Mouse (Mus musculus): Measurements from ENCODE around the gene Casq2. TPM values are rescaled to one million over a fixed set of nuclear protein-coding genes. Genes with fewer than 3 reads are reported as not detected.

Casq2 gene
- polyA plus RNA-seq, 1 experiment from 2014 or later, result 2.0 TPM

- Histone ChIP-seq H3K27me3 (no peaks in the 10 kb centered on the region), H3K9ac (no peak overlapping the region), H3K36me3 (no peaks in the 10 kb centered on the region), H3K4me1 (replicated peaks) (peaks cover 22% of the 10 kb centered on the region), H3K4me2 (peak overlapping the region; percentile 15), H3K27ac (no peak overlapping the region), H3K9me3 (replicated peaks) (no peaks in the 10 kb centered on the region), H3K4me3 (replicated peaks) (no peak overlapping the region)
- DNase-seq (peak; percentile 57), ATAC-seq (ENCODE audit: low read depth) (peak; percentile 83)
- WGBS (ENCODE audit: insufficient replicate concordance), result 18% methylated on average over 14 of the region's 14 CpGs
These were observed 24.1 kb upstream of the Casq2 start for GRCm38 (mm10) chr3:102061923-102062670.

GRCm38 (mm10) chr3:102062671-102063010 is 23.6 kb upstream of the Casq2 start:
- peaks cover 22% of the 10 kb centered on the region for H3K4me1 ChIP-seq (replicated peaks)
- no peaks in the 10 kb centered on the region for H3K36me3 ChIP-seq
- H3K27ac ChIP-seq, result no peak overlapping the region
- H3K9me3 ChIP-seq (replicated peaks), result no peaks in the 10 kb centered on the region
- H3K27me3 ChIP-seq, result no peaks in the 10 kb centered on the region
- H3K4me3 ChIP-seq (replicated peaks), result no peak overlapping the region
- WGBS (ENCODE audit: insufficient replicate concordance), result 22% methylated on average over 8 of the region's 8 CpGs
- H3K4me2 ChIP-seq, result peak overlapping the region; percentile 15; the same call in 1 of the 2 replicates
- H3K9ac ChIP-seq, result no peak overlapping the region
- DNase-seq (no peak), ATAC-seq (ENCODE audit: low read depth) (no peak)

DNA sequence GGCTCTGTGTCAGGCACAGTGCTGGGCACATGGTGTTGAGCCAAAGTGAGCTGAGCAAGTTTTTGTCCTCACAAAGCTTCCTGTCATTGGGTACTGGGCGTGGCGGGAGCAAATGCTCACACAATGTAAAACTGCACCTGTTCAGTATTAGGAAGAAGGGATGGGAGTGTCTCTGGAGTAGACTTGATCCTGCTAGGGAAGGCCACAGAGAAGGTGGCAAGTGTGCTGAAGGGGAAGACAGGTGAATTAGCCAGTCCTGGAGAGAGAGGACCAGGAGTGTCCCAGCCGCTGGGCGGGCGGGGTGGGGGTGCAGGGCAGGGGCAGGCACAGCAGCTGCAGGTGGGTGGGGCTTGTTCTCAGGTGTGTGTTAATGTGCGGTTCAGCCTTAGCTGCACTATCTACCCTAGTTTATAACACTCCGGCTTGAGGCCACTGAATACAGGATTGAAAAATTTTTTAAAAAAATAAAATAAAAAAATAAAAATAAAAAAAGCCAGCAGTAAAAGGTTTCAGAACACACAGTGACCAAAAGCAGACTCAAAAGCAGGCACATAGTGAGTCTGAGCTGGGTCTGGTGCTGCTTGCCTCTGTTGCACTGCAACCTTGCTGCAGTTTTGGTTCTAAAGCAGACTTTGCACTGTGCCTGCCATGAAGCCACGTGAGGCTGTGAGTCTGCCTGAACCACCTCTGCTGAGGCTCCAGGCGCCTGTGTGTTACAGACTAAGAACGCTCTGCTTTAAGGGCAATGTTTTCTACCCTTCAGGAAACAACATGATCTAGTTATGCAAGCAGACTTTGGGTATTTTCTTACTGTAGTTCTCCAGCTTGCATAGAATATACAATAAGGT is 22.7 kb upstream of the Casq2 start:
- Histone ChIP-seq H3K4me1 (replicated peaks) (peaks cover 22% of the 10 kb centered on the region), H3K27ac (no peak overlapping the region), H3K9me3 (replicated peaks) (no peaks in the 10 kb centered on the region), H3K9ac (no peak overlapping the region), H3K4me2 (no peak overlapping the region), H3K4me3 (replicated peaks) (no peak overlapping the region), H3K36me3 (no peaks in the 10 kb centered on the region), H3K27me3 (no peaks in the 10 kb centered on the region)
- WGBS (ENCODE audit: insufficient replicate concordance), result 67% methylated on average over 10 of the region's 10 CpGs
- no peak; the same call in 1 of the 2 replicates for ATAC-seq (ENCODE audit: low read depth)
- no peak for DNase-seq

DNA sequence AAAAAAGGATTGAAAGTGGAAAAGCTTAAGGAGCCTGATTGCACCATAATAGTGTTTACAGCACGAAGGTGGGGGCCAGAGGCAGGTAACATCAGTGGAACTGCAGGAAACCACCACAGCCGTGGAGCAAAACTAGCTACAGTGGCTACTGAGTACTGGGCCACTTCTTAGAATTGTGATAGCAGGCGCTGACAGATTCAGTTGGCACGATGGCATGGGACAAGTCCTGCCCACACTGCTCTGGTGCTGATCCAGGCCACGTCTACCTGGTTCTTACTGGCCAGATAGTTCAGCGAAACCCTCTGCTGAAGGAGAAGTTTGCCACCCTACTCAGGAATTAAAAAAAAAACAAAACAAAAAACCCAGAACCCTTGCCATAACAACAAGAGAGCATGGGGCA is 21.6 kb upstream of the Casq2 start:
- Histone ChIP-seq H3K4me3 (replicated peaks) (no peak overlapping the region), H3K4me1 (replicated peaks) (peaks cover 22% of the 10 kb centered on the region), H3K9ac (no peak overlapping the region), H3K27me3 (no peaks in the 10 kb centered on the region), H3K27ac (no peak overlapping the region), H3K9me3 (replicated peaks) (no peaks in the 10 kb centered on the region), H3K36me3 (no peaks in the 10 kb centered on the region), H3K4me2 (no peak overlapping the region)
- no peak for ATAC-seq (ENCODE audit: low read depth)
- DNase-seq, result no peak
- 62% methylated on average over 6 of the region's 6 CpGs for WGBS (ENCODE audit: insufficient replicate concordance)

GRCm38 (mm10) chr3:102067306-102067705 is 18.9 kb upstream of the Casq2 start:
- WGBS (ENCODE audit: insufficient replicate concordance), result 55% methylated on average over 1 of the region's 1 CpGs

GRCm38 (mm10) chr3:102067861-102068260 is 18.4 kb upstream of the Casq2 start:
- DNase-seq, result no peak
- H3K27me3 ChIP-seq, result no peaks in the 10 kb centered on the region
- no peak overlapping the region for H3K4me3 ChIP-seq (replicated peaks)

More at GRCm38 (mm10) chr3:102067306-102067705, 18.9 kb upstream of the Casq2 start:
- no peak for ATAC-seq (ENCODE audit: low read depth)
- H3K27me3 ChIP-seq, result no peaks in the 10 kb centered on the region
- H3K36me3 ChIP-seq, result no peaks in the 10 kb centered on the region
- no peak overlapping the region for H3K4me3 ChIP-seq (replicated peaks)
- no peaks in the 10 kb centered on the region for H3K9me3 ChIP-seq (replicated peaks)
- no peak overlapping the region for H3K27ac ChIP-seq
- DNase-seq, result no peak
- H3K4me2 ChIP-seq, result no peak overlapping the region
- H3K9ac ChIP-seq, result no peak overlapping the region
- H3K4me1 ChIP-seq (replicated peaks), result peaks cover 15% of the 10 kb centered on the region

DNA sequence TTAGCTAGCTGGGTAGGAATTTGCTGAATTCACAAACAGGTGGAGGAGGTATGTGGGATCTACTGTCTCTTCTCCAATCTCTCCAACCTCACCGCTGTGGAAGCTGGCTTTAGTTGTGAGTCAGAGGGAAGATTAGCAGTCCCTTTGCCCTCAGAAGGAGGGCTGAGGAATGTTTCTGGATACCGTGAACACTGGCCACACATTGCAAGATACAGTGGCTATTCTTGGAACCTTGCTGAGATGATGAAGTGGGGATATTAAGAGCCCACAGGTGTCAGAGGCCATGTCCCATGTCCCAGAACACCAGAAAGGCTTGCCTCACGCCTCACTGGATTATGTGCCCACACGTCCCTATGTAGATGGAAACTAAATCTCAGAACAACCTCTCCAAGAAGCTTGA is 17.0 kb upstream of the Casq2 start:
- Histone ChIP-seq H3K4me2 (no peak overlapping the region), H3K27ac (no peak overlapping the region), H3K36me3 (no peaks in the 10 kb centered on the region), H3K4me3 (replicated peaks) (no peak overlapping the region), H3K9ac (no peak overlapping the region), H3K9me3 (replicated peaks) (no peaks in the 10 kb centered on the region), H3K4me1 (replicated peaks) (no peaks in the 10 kb centered on the region), H3K27me3 (no peaks in the 10 kb centered on the region)
- 63% methylated on average over 4 of the region's 4 CpGs for WGBS (ENCODE audit: insufficient replicate concordance)
- ATAC-seq (ENCODE audit: low read depth) (no peak), DNase-seq (no peak)

More at GRCm38 (mm10) chr3:102067861-102068260, 18.4 kb upstream of the Casq2 start:
- no peak overlapping the region for H3K27ac ChIP-seq
- H3K9ac ChIP-seq, result no peak overlapping the region
- no peaks in the 10 kb centered on the region for H3K9me3 ChIP-seq (replicated peaks)
- ATAC-seq (ENCODE audit: low read depth), result no peak
- no peaks in the 10 kb centered on the region for H3K36me3 ChIP-seq
- no peak overlapping the region for H3K4me2 ChIP-seq
- 76% methylated on average over 2 of the region's 2 CpGs for WGBS (ENCODE audit: insufficient replicate concordance)
- peaks cover 9% of the 10 kb centered on the region for H3K4me1 ChIP-seq (replicated peaks)

DNA sequence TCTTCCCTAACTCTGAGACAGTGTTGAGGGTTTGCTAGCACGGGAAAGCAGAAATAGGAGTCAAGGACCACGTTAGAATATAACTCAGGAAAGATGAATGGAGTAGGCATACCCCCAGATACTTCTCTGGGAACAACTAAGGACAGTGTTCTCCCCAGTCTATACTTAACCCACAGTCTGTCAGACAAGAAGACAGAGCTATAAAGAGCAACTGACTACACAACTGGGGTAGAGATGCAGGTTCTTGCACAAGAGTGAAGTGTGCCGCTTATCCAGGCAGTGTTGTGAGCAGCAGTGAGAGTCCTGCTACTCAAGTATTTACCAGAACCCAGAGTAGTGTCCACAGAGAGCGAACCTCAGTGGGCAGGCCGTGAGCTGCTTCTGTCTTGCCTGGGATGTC is 16.5 kb upstream of the Casq2 start:
- DNase-seq (no peak), ATAC-seq (ENCODE audit: low read depth) (no peak)
- H3K9ac ChIP-seq, result no peak overlapping the region
- H3K36me3 ChIP-seq, result no peaks in the 10 kb centered on the region
- no peaks in the 10 kb centered on the region for H3K4me1 ChIP-seq (replicated peaks)
- no peak overlapping the region for H3K4me3 ChIP-seq (replicated peaks)
- no peaks in the 10 kb centered on the region for H3K9me3 ChIP-seq (replicated peaks)
- no peaks in the 10 kb centered on the region for H3K27me3 ChIP-seq
- no peak overlapping the region for H3K27ac ChIP-seq
- 63% methylated on average over 5 of the region's 5 CpGs for WGBS (ENCODE audit: insufficient replicate concordance)
- no peak overlapping the region for H3K4me2 ChIP-seq

DNA sequence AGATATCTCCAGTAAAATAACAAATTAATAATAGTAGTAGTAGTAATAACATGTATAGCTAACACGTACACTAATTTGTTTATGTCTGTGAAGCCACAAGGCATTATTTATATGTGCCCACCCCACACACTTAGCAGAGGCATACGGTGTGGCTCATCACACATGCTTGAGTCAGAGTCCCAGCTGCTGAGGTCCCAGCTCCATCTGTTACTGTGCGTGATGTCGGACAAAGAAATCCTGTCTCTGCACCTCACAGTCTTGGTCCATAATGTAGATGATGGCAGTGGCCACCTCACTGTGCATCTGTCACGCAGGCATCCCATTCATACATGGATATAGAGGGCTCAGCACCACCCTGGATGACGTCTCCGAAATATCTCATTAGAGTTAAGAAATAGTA is 15.9 kb upstream of the Casq2 start:
- ATAC-seq (ENCODE audit: low read depth), result no peak
- Histone ChIP-seq H3K9ac (no peak overlapping the region), H3K4me2 (no peak overlapping the region), H3K27me3 (no peaks in the 10 kb centered on the region), H3K27ac (no peak overlapping the region), H3K9me3 (replicated peaks) (no peaks in the 10 kb centered on the region), H3K36me3 (no peaks in the 10 kb centered on the region), H3K4me1 (replicated peaks) (no peaks in the 10 kb centered on the region), H3K4me3 (replicated peaks) (no peak overlapping the region)
- WGBS (ENCODE audit: insufficient replicate concordance), result 79% methylated on average over 7 of the region's 7 CpGs
- DNase-seq, result no peak

DNA sequence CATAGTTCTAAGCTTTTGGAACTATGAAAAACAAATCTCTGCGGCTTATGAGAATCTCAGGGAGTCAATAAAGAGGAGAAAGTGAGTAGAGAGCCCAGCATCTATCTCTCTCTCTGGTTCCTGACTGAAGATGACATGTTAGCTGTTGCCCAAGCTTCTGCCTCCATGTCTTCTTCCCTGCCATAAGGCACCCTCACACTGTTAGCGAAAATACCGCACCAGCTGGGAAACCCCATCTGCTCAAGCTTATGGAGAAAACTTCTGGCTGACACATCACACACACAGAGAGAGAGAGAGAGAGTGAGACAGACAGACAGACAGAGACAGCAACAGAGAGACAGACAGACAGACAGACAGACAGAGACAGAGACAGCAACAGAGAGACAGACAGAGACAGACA is 15.2 kb upstream of the Casq2 start:
- no peaks in the 10 kb centered on the region for H3K36me3 ChIP-seq
- DNase-seq, result no peak
- H3K9ac ChIP-seq, result no peak overlapping the region
- no peak overlapping the region for H3K4me2 ChIP-seq
- H3K9me3 ChIP-seq (replicated peaks), result no peaks in the 10 kb centered on the region
- no peaks in the 10 kb centered on the region for H3K27me3 ChIP-seq
- H3K4me3 ChIP-seq (replicated peaks), result no peak overlapping the region
- no peak overlapping the region for H3K27ac ChIP-seq
- 85% methylated on average over 3 of the region's 3 CpGs for WGBS (ENCODE audit: insufficient replicate concordance)
- H3K4me1 ChIP-seq (replicated peaks), result no peaks in the 10 kb centered on the region
- no peak for ATAC-seq (ENCODE audit: low read depth)

GRCm38 (mm10) chr3:102079413-102079812 is 6.8 kb upstream of the Casq2 start:
- DNase-seq, result no peak
- H3K36me3 ChIP-seq, result no peaks in the 10 kb centered on the region
- no peaks in the 10 kb centered on the region for H3K27me3 ChIP-seq
- no peak overlapping the region for H3K27ac ChIP-seq
- no peak overlapping the region for H3K9ac ChIP-seq
- H3K4me2 ChIP-seq, result no peak overlapping the region
- ATAC-seq (ENCODE audit: low read depth), result no peak
- WGBS (ENCODE audit: insufficient replicate concordance), result 43% methylated on average over 2 of the region's 2 CpGs
- H3K4me3 ChIP-seq (replicated peaks), result no peak overlapping the region
- H3K4me1 ChIP-seq (replicated peaks), result no peaks in the 10 kb centered on the region
- no peaks in the 10 kb centered on the region; the same call in 1 of the 2 replicates for H3K9me3 ChIP-seq (replicated peaks)

Measured in liver, embryonic 13.5 days (tissue).